Mouse (Mus musculus) C2C12 (cell line): ENCODE measurements around the gene Slc7a15. TPM values are rescaled to one million over a fixed set of nuclear protein-coding genes. Genes with fewer than 3 reads are reported as not detected.
A peak's percentile ranks its signal among the peaks of the same experiment; 100 is the strongest.
"Not testable (repeated sequence)": the region's sequence is repeated elsewhere in the genome, so short reads cannot be mapped to it uniquely, and the experiment has no call there.

ENCODE experiments used
- H3K27me3 ChIP-seq: one replicate; pipeline ENCODE4 v1.6.1; 2011; ENCODE audit not compliant: control insufficient read depth, insufficient read depth, insufficient read length
- H3K36me3 ChIP-seq: one replicate; pipeline ENCODE4 v1.6.1; 2011; ENCODE audit not compliant: control insufficient read depth, insufficient read depth
- H3K4me3 ChIP-seq: one replicate; pipeline ENCODE4 v1.5.1; 2011; ENCODE audit warnings: mild to moderate bottlenecking, control low read depth; ENCODE audit not compliant: poor library complexity, insufficient read depth, severe bottlenecking
- H3K79me2 ChIP-seq: one replicate; pipeline ENCODE4 v1.6.1; 2011; ENCODE audit not compliant: control insufficient read depth, insufficient read depth
- H3K79me3 ChIP-seq: one replicate; pipeline ENCODE4 v1.6.1; 2011; ENCODE audit warnings: low read depth, control low read depth
- H3ac ChIP-seq: one replicate; pipeline ENCODE3; 2011; ENCODE audit warnings: low read depth; ENCODE audit not compliant: control insufficient read depth, insufficient read length
- CEBPB ChIP-seq: IDR thresholded peaks from one replicate; pipeline ENCODE4 v1.6.1; 2011; ENCODE audit warnings: low read depth, mild to moderate bottlenecking, control low read depth, moderate library complexity
- CTCF ChIP-seq: IDR thresholded peaks from one replicate; pipeline ENCODE4 v1.5.1; 2011; ENCODE audit not compliant: control insufficient read depth, insufficient read depth, insufficient read length
- FOSL1 ChIP-seq: IDR thresholded peaks from one replicate; pipeline ENCODE4 v1.8.0; 2011; ENCODE audit warnings: mild to moderate bottlenecking, low read length; ENCODE audit not compliant: poor library complexity, insufficient read depth, severe bottlenecking
- MAX ChIP-seq: IDR thresholded peaks from one replicate; pipeline ENCODE4 v1.6.1; 2011; ENCODE audit warnings: mild to moderate bottlenecking, control low read depth
- MYOD1 ChIP-seq: IDR thresholded peaks from one replicate; pipeline ENCODE4 v1.6.1; 2011; ENCODE audit warnings: low read depth; ENCODE audit not compliant: control insufficient read depth, insufficient read length
- MYOG ChIP-seq: IDR thresholded peaks from one replicate; pipeline ENCODE4 v1.6.1; 2011; ENCODE audit not compliant: control insufficient read depth, insufficient read length; ENCODE audit errors: extremely low read depth
- USF1 ChIP-seq: IDR thresholded peaks from one replicate; pipeline ENCODE4 v1.6.1; 2011; ENCODE audit warnings: low read depth, mild to moderate bottlenecking, control low read depth, moderate library complexity
- polyA plus RNA-seq: library from polyadenylated mRNA; unstranded; fragments of >200 nt; fragmentation: generic; extraction: Trizol; gene quantifications from one replicate; pipeline ENCODE4 v1.2.1, GENCODE M21; 2012; ENCODE audit warnings: missing spikeins

Gene Slc7a15
- polyA plus RNA-seq, 1 experiment, result not detected

- H3K4me3 ChIP-seq, H3K36me3 ChIP-seq, H3K79me2 ChIP-seq, H3ac ChIP-seq, H3K79me3 ChIP-seq, H3K27me3 ChIP-seq: not testable (repeated sequence)
Measured at GRCm38 (mm10) chr12:8559876-8560275, 39.0 kb downstream of the Slc7a15 start.

- Histone ChIP-seq H3K27me3 (no peaks in the 10 kb centered on the region), H3K79me3 (no peaks in the 10 kb centered on the region), H3K36me3 (no peaks in the 10 kb centered on the region), H3ac (no peak overlapping the region), H3K79me2 (no peaks in the 10 kb centered on the region), H3K4me3 (no peak overlapping the region)
- TF ChIP-seq MYOG (no peak), CTCF (no peak), MYOD1 (no peak), FOSL1 (no peak), CEBPB (no peak), MAX (no peak), USF1 (no peak)
Measured at GRCm38 (mm10) chr12:8556189-8556588, 42.7 kb downstream of the Slc7a15 start.

- Histone ChIP-seq H3K27me3 (no peaks in the 10 kb centered on the region), H3K4me3 (no peak overlapping the region), H3K79me2 (no peaks in the 10 kb centered on the region), H3K79me3 (no peaks in the 10 kb centered on the region), H3K36me3 (no peaks in the 10 kb centered on the region), H3ac (no peak overlapping the region)
- TF ChIP-seq USF1, result no peak
- TF ChIP-seq FOSL1, result no peak
- no peak for TF ChIP-seq MAX
- no peak for TF ChIP-seq CTCF
- no peak for TF ChIP-seq MYOD1
- TF ChIP-seq MYOG, result no peak
- no peak for TF ChIP-seq CEBPB
Measured at GRCm38 (mm10) chr12:8555419-8555818, 43.4 kb downstream of the Slc7a15 start.

- no peak overlapping the region for H3K4me3 ChIP-seq
- H3ac ChIP-seq, result no peak overlapping the region
- TF ChIP-seq MYOD1 (no peak), CTCF (peak; percentile 96)
- no peaks in the 10 kb centered on the region for H3K79me2 ChIP-seq
- no peaks in the 10 kb centered on the region for H3K27me3 ChIP-seq
- no peaks in the 10 kb centered on the region for H3K79me3 ChIP-seq
- H3K36me3 ChIP-seq, result no peaks in the 10 kb centered on the region
Measured at GRCm38 (mm10) chr12:8547357-8547756, 51.5 kb downstream of the Slc7a15 start.

- no peaks in the 10 kb centered on the region for H3K36me3 ChIP-seq
- H3K79me3 ChIP-seq, result no peaks in the 10 kb centered on the region
- H3ac ChIP-seq, result no peak overlapping the region
- H3K79me2 ChIP-seq, result no peaks in the 10 kb centered on the region
- TF ChIP-seq MYOD1 (no peak), CTCF (no peak), CEBPB (no peak), MAX (no peak), USF1 (no peak), MYOG (no peak), FOSL1 (no peak)
- no peaks in the 10 kb centered on the region for H3K27me3 ChIP-seq
- H3K4me3 ChIP-seq, result no peak overlapping the region
Measured at GRCm38 (mm10) chr12:8546801-8547200, 52.1 kb downstream of the Slc7a15 start.

- Histone ChIP-seq H3K4me3 (no peak overlapping the region), H3K36me3 (no peaks in the 10 kb centered on the region), H3ac (no peak overlapping the region), H3K27me3 (no peaks in the 10 kb centered on the region), H3K79me3 (no peaks in the 10 kb centered on the region), H3K79me2 (no peaks in the 10 kb centered on the region)
- TF ChIP-seq MYOD1, result no peak
- TF ChIP-seq FOSL1, result no peak
- TF ChIP-seq CEBPB, result no peak
- TF ChIP-seq MYOG, result no peak
- no peak for TF ChIP-seq MAX
- TF ChIP-seq USF1, result no peak
- TF ChIP-seq CTCF, result no peak
Measured at GRCm38 (mm10) chr12:8545066-8545610, 53.7 kb downstream of the Slc7a15 start.
